Comparison of ENCODE assay signal across 10 mouse cellular contexts in the genomic region with DNA sequence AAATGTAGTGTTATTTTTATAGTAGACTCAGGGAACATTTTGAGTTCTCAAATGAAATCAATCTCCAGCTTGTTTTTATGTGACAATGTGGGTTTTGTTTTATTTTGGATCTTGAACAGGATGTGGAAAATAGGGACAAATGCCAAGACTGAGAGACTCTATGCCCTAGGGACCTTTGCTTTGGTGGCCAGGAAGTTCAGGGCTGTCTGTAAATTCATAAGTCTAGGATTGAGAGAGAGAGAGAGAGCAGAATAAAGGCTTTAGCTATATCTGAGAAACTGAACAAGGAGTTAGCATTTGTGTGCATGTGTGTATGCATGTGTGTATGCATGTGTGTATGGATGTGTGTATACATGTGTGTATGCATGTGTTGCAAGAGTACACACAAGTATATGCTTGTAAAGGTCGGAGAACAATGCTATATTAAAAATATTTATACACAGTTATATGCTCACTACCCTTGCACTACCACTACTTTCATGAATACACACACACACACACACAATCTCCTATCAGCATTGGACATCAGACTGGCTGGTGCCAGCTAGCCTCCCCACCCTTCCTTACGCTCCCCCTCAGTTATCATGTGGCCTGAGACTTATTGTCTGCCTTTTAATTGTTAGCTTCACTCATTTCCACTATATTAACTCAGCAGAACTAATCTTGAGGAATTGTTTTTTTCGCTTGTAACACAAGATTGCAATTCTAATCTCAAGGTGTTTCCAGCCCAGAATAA. TPM values are rescaled to one million over a fixed set of nuclear protein-coding genes. Genes with fewer than 3 reads are reported as not detected.
DNase-seq lines count a peak whose midpoint lies in the region; ATAC-seq lines count a peak whose summit lies in the region.
"Had no signal": no experiment of that assay in that cellular context is flagged by ENCODE, and none has a peak within 500 bp of the region (broad histone marks: within the 10 kb centered on the region; RNA-seq: fewer than 3 reads in every experiment).

No protein-coding gene starts in this region.

- H3K27me3 ChIP-seq in heart, embryonic 10.5 days (ENCODE audit: insufficient read depth, poor library complexity, severe bottlenecking), result no peaks in the 10 kb centered on the region
- H3K27me3 ChIP-seq in embryonic facial prominence, embryonic 14.5 days (replicated peaks; ENCODE audit: control insufficient read depth, insufficient read depth, low read length), result no peaks in the 10 kb centered on the region
- no peaks in the 10 kb centered on the region for H3K27me3 ChIP-seq in lung, embryonic 16.5 days (ENCODE audit: control insufficient read depth, insufficient read depth, low read depth, low read length)

- no peak overlapping the region for H3K9ac ChIP-seq in embryonic facial prominence, embryonic 14.5 days (ENCODE audit: low read depth, low read length)
- no peak overlapping the region for H3K9ac ChIP-seq in lung, embryonic 16.5 days (ENCODE audit: low read length)

- whole genome bisulfite sequencing in heart, embryonic 10.5 days, result 67% methylated on average over 3 of the region's 3 CpGs
- WGBS in embryonic facial prominence, embryonic 14.5 days, result 80% methylated on average over 3 of the region's 3 CpGs
- 70% methylated on average over 3 of the region's 3 CpGs for WGBS in lung, embryonic 16.5 days

- H3K4me1 ChIP-seq in heart, embryonic 10.5 days, result no peaks in the 10 kb centered on the region
- H3K4me1 ChIP-seq in embryonic facial prominence, embryonic 14.5 days (ENCODE audit: control insufficient read depth, insufficient read depth, low read length), result peaks cover 3% of the 10 kb centered on the region
- H3K4me1 ChIP-seq in lung, embryonic 16.5 days (replicated peaks; ENCODE audit: control insufficient read depth, insufficient read depth, low read length), result peaks cover 3% of the 10 kb centered on the region; the same call in 1 of the 2 replicates
- H3K4me1 ChIP-seq: midbrain, embryonic 10.5 days had no signal

- no peak for ATAC-seq in embryonic facial prominence, embryonic 14.5 days (ENCODE audit: low read depth)
- peak; percentile 74 for ATAC-seq in lung, embryonic 16.5 days (ENCODE audit: low read depth)

- no peaks in the 10 kb centered on the region for H3K36me3 ChIP-seq in heart, embryonic 10.5 days
- no peaks in the 10 kb centered on the region for H3K36me3 ChIP-seq in embryonic facial prominence, embryonic 14.5 days (ENCODE audit: control insufficient read depth, insufficient read depth, low read length)
- no peaks in the 10 kb centered on the region for H3K36me3 ChIP-seq in lung, embryonic 16.5 days (ENCODE audit: control insufficient read depth, insufficient read depth, low read length)
- H3K36me3 ChIP-seq: midbrain, embryonic 10.5 days had no signal

- no peaks in the 10 kb centered on the region for H3K9me3 ChIP-seq in heart, embryonic 10.5 days
- H3K9me3 ChIP-seq in embryonic facial prominence, embryonic 14.5 days (ENCODE audit: control insufficient read depth, low read length), result peaks cover 2% of the 10 kb centered on the region
- H3K9me3 ChIP-seq in lung, embryonic 16.5 days (ENCODE audit: control insufficient read depth, low read length), result no peaks in the 10 kb centered on the region
- H3K9me3 ChIP-seq: midbrain, embryonic 10.5 days had no signal

- H3K4me3 ChIP-seq in heart, embryonic 10.5 days, result no peak overlapping the region
- no peak overlapping the region for H3K4me3 ChIP-seq in embryonic facial prominence, embryonic 14.5 days (ENCODE audit: low read depth, low read length)
- H3K4me3 ChIP-seq in lung, embryonic 16.5 days (ENCODE audit: low read length), result no peak overlapping the region
- H3K4me3 ChIP-seq: midbrain, embryonic 10.5 days had no signal

- no peak overlapping the region for H3K27ac ChIP-seq in heart, embryonic 10.5 days
- peak overlapping the region; percentile 59 for H3K27ac ChIP-seq in embryonic facial prominence, embryonic 14.5 days (replicated peaks; ENCODE audit: low read depth, low read length)
- H3K27ac ChIP-seq in lung, embryonic 16.5 days (ENCODE audit: low read length), result peak overlapping the region; percentile 26
- H3K27ac ChIP-seq: midbrain, embryonic 10.5 days had no signal

- no peak overlapping the region for H3K4me2 ChIP-seq in embryonic facial prominence, embryonic 14.5 days (ENCODE audit: low read depth, low read length)
- H3K4me2 ChIP-seq in lung, embryonic 16.5 days (ENCODE audit: low read depth, low read length), result no peak overlapping the region

- peak; percentile 95 for DNase-seq in heart, adult 11 months
- no peak for DNase-seq in heart, embryonic 10.5 days (ENCODE audit: low spot score)
- DNase-seq in embryonic facial prominence, embryonic 14.5 days (ENCODE audit: low spot score), result peak; percentile 56
- DNase-seq in heart, postnatal 4 days, result peak; percentile 46
- no peak for DNase-seq in spleen, postnatal 36 days (ENCODE audit: low spot score in 2 of 2)
- DNase-seq in cerebellum, postnatal 4 days (ENCODE audit: low spot score in 2 of 2), result no peak
- DNase-seq in layer of hippocampus, adult 11-12 months (ENCODE audit: low spot score), result no peak
- DNase-seq: thymus, postnatal 36 days had no signal

RNA-seq across cellular contexts. Expression of a gene that starts 33.5 kb away (rescaled TPM):
- 27.3 and 78.6 TPM in 2 replicates for polyA plus RNA-seq in heart, embryonic 10.5 days (2016; fragmentation: Nextera tagmentation; extraction: Ambion mirVana)
- polyA plus RNA-seq in embryonic facial prominence, embryonic 14.5 days (2014; fragmentation: Nextera tagmentation; extraction: Ambion mirVana), result 93.8 and 94.9 TPM in 2 replicates
- total RNA-seq in heart, postnatal 4 days (2021), result 100 to 1,000 TPM; 120 to 123 TPM
- 116 and 145 TPM in 2 replicates for polyA plus RNA-seq in lung, embryonic 16.5 days (2015; fragmentation: Nextera tagmentation; extraction: Ambion mirVana)

Comparison
In these comparisons a context has a peak if more than half of its experiments do, and no peak if none do; other contexts are left out.
1. DNase-seq: peak in heart, adult 11 months (single experiment), embryonic facial prominence, embryonic 14.5 days (single experiment) and heart, postnatal 4 days (single experiment); none in heart, embryonic 10.5 days (single experiment), spleen, postnatal 36 days (0 of 2), cerebellum, postnatal 4 days (0 of 2) and layer of hippocampus, adult 11-12 months (single experiment).